16 mouse cellular contexts compared by ENCODE assay signal in genomic region chr11:65133661-65134060, GRCm38 (mm10). TPM values are rescaled to one million over a fixed set of nuclear protein-coding genes. Genes with fewer than 3 reads are reported as not detected.
"Had no signal": no experiment of that assay in that cellular context is flagged by ENCODE, and none has a peak within 500 bp of the region (broad histone marks: within the 10 kb centered on the region; RNA-seq: fewer than 3 reads in every experiment).

No protein-coding gene starts in this region.

- ATAC-seq: liver, postnatal 0 days; lung, postnatal 0 days; midbrain, embryonic 16.5 days had no signal

- DNase-seq: liver, postnatal 0 days; lung, adult 2 months; lung, postnatal 14 days; lung, postnatal 36 days; midbrain, embryonic 14.5 days; retina, postnatal 1 day; right cerebral cortex, postnatal 25 days; right cerebral cortex, postnatal 4 days; spleen, adult 18-20 months; thymus, adult 2 months; thymus, postnatal 25 days; thymus, postnatal 4 days had no signal

RNA-seq across cellular contexts. Expression of gene 1700086D15Rik, which starts 26.0 kb away (rescaled TPM):
- total RNA-seq: megakaryocyte, adult 5-6 weeks; megakaryocyte-erythroid progenitor cell, adult 5-6 weeks had no signal

RNA-seq across cellular contexts. Expression of gene Arhgap44, which starts 29.1 kb away (rescaled TPM):
- total RNA-seq: megakaryocyte, adult 5-6 weeks; megakaryocyte-erythroid progenitor cell, adult 5-6 weeks had no signal
